Mouse (Mus musculus) bone marrow macrophage, adult 2 months (primary cell): ENCODE results near the gene BC004004.

ENCODE experiments used
- CTCF ChIP-seq: IDR thresholded peaks from 2 replicates; pipeline ENCODE4 v1.5.1; 2012; ENCODE audit warnings: low read depth, mild to moderate bottlenecking, low read length, moderate library complexity
- POLR2A ChIP-seq: IDR thresholded peaks from 2 replicates; pipeline ENCODE4 v1.6.1; 2012; ENCODE audit warnings: mild to moderate bottlenecking, low read depth, low read length, borderline replicate concordance

- TF ChIP-seq POLR2A (no peak), CTCF (no peak)
These were observed 73.7 kb downstream of the BC004004 start for GRCm38 (mm10) chr17:29342010-29342910.
